In the genomic region with DNA sequence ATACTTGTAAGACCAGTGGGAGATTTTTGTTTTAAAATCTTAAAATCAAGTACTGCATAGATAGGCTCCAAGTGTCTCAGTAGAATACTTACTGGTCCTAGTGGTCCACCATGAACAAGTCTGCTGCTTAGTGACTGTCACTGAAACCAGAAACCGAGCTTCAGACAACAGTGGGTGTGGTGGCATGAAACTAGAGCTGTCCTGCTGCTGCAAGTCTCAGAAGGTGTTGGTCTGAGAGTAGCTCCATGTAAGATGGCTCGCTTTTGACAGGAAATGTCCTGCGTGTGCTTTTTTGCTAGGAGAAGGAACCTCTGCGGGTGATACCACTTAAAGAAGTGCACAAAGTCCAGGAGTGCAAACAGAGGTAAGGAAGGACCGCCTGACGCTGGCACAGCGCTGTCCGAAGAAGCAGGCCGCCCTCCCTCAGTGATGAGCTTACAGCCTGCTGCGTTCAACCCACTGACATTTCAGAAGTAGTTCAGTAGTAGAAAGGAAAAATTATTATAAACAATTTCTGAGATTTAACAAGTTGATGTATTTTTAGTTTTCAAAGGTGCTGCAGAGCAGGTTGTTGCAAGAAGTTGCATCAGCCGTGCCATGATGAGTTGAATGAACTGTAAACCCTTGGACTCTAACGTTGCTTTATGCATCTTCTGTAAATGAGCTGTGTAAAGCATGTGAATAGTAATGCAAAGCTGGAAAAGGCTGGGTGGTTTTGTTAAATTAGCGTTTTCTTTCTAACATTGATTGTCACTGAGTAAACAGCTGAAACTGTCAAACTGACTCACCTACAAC, we compare ENCODE assay signal across 13 mouse cellular contexts.
"Had no signal": no experiment of that assay in that cellular context is flagged by ENCODE, and none has a peak within 500 bp of the region (broad histone marks: within the 10 kb centered on the region; RNA-seq: fewer than 3 reads in every experiment).

No protein-coding gene starts in this region.

- H3K9ac ChIP-seq: kidney, embryonic 15.5 days; liver, embryonic 12.5 days; lung, embryonic 15.5 days; midbrain, embryonic 15.5 days; neural tube, embryonic 13.5 days had no signal

- DNase-seq: kidney, postnatal 14 days; lung, postnatal 14 days; right cerebral cortex, postnatal 14 days; thymus, postnatal 4 days had no signal

- H3K27ac ChIP-seq: kidney, embryonic 15.5 days; left cerebral cortex, adult 2 months; limb, embryonic 10.5 days; liver, embryonic 12.5 days; lung, embryonic 15.5 days; midbrain, embryonic 15.5 days; neural tube, embryonic 13.5 days had no signal

- H3K4me3 ChIP-seq: kidney, embryonic 15.5 days; left cerebral cortex, adult 2 months; limb, embryonic 10.5 days; liver, embryonic 12.5 days; lung, embryonic 15.5 days; midbrain, embryonic 15.5 days; neural tube, embryonic 13.5 days had no signal

- H3K27me3 ChIP-seq: kidney, embryonic 15.5 days; liver, embryonic 12.5 days; lung, embryonic 15.5 days; megakaryocyte, embryonic 14.5 days; midbrain, embryonic 15.5 days; neural tube, embryonic 13.5 days had no signal

- ATAC-seq: liver, embryonic 12.5 days; midbrain, embryonic 15.5 days had no signal

- H3K9me3 ChIP-seq: kidney, embryonic 15.5 days; limb, embryonic 10.5 days; liver, embryonic 12.5 days; lung, embryonic 15.5 days; megakaryocyte, embryonic 14.5 days; midbrain, embryonic 15.5 days; neural tube, embryonic 13.5 days had no signal

- H3K36me3 ChIP-seq: liver, embryonic 12.5 days had no signal

- H3K4me1 ChIP-seq: kidney, embryonic 15.5 days; limb, embryonic 10.5 days; liver, embryonic 12.5 days; lung, embryonic 15.5 days; midbrain, embryonic 15.5 days; neural tube, embryonic 13.5 days had no signal

- H3K4me2 ChIP-seq: kidney, embryonic 15.5 days; liver, embryonic 12.5 days; lung, embryonic 15.5 days; midbrain, embryonic 11.5 days; midbrain, embryonic 15.5 days; neural tube, embryonic 13.5 days had no signal
